Mouse (Mus musculus) layer of hippocampus, adult 9-11 months (tissue): ENCODE data around the gene Dcun1d1.

Source experiments
- DNase-seq: peaks from one replicate; pipeline ENCODE4 v3.0.0; 2022

The Dcun1d1 gene

DNA sequence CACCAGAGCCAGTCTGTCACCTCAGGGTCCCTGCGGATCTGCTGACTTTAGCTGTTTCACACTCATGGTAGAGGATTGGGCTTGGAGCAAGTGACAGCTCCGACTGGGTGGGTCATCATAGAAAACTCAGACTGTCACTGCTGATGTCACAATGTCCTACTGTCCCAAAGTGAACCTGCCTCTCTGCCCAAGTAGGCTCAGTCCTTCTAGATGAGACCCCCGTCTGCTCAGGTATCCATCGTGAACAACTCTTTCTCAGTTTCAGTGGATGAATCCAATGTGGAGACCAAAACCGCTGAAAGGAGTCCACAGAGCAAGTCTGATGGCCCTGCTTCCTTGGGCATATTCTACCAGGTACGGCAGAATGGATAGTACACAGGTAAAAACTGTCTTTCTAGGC lies at the start of gene Dcun1d1:
Dcun1d1 (minus strand) TSS at position 101 of the 400 bp plus-strand sequence.
- DNase-seq: no peak

DNA sequence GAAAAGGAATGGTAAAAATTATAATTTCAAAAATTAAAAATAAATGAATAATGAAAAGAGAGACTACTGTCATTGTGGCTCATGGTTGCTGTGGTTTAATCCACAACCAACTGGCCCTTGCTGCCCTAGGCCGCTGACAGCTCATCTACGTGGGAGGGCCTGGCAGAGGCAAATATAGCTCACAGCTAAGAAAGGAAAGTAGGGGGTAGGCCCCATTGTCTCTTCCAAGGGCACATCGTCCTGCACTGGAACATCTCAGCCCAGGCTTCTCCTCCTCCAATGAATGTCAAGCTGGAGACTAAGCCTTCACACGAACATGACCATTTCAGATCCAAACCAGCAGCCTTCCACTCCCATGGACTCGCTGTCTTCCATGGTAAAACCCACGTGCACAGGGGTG lies 49.0 kb upstream of the Dcun1d1 start:
- DNase-seq: no peak

DNA sequence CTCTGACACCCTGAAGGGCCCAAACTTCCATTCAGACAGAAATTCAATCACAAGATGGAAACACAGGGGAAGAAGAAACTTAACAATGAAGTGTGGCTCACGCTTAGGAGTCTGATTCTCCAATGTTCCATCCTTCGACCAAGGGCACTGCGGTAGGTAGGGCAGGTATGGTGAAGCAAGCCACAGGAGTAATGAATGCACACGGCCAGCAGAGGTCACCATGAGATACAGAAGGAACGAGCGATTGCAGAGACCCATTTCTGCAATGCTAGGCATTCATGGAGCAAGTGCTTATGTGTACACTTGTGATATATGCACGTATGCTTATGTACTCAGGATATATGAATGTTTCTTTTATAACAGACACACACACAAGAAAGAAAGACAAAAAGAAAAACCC lies 36.3 kb upstream of the Dcun1d1 start:
- DNase-seq: no peak

DNA sequence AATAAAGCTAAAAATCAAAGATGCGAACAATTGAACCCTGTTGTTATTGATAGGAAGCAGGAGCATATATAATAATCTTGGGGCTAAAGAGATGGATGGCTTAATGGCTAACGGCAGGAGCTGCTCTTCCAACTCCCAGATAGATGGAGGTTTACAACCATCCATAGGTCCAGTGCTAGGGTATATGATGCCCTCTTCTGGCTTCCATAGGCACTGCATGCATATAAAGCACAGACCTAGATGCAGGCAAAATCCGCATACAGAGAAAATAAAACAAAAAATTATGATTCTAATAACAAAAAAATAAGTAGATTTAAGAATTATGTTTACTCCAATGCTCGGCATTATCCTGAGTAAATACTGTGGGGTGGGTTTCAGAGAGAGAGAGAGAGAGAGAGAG lies 35.7 kb upstream of the Dcun1d1 start:
- no peak for DNase-seq

DNA sequence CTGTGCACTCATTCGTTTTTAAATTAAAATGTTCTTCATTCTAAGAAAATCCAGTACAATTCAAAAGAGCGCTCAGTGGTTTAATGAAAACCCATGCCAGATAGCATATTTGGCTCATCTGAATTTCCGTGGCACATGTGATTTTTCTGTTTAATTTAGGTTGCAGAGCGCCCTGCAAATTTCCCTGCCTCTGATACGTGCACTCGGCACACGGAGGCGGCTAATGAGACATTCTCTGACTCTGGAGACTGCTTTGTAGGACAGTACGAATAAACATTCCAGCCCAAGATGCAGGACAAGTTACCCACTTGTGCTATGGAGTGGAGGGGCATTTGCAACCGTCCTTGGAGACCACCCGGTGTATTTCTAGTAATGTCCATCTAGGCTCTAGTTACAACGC lies 33.9 kb upstream of the Dcun1d1 start:
- no peak for DNase-seq

DNA sequence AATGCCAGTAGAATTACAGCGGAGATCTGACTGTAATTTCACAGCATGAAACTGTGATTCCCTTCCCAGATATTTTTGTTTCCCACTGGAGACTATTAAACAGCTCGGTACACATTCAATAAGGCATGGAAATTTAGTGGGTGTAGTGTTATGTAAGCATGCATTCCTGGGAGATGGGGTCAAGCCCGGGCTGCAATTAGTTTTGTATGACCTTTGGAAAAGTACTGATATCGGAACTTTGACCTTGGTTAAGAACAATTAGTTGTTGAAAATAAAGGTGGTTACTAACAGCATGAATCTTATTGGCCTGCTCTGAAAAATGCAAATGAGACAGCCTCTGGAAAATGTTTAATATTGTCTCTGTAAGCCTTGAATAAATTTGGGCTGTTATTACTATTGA lies 33.2 kb upstream of the Dcun1d1 start:
- no peak for DNase-seq

DNA sequence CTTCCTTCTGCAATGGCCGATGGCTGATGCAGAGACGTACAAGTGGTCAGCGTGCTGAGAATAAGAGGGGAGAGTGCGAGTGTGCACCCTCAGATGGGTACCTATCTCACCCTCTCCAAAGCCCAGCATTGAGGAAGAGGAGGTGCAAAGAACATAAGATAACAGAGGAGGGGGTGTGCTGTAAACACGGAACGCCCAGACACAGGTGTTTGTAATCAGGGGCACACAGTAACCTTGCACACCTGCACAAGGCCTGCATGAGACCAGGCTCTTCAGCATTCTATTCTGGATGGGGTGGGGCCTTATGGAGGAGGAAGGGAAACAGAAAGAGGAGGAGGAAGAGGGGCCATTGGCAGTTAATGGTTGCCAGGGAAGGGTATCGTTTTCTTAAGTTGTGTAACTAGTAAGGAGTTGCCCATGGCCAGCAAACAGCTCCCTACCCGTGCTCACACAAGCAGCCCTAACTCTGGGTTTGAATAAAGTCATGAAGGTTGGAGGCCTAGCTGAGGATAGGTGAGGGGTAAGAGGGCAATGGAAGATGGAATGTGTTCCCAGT lies 30.2 kb upstream of the Dcun1d1 start:
- no peak for DNase-seq

DNA sequence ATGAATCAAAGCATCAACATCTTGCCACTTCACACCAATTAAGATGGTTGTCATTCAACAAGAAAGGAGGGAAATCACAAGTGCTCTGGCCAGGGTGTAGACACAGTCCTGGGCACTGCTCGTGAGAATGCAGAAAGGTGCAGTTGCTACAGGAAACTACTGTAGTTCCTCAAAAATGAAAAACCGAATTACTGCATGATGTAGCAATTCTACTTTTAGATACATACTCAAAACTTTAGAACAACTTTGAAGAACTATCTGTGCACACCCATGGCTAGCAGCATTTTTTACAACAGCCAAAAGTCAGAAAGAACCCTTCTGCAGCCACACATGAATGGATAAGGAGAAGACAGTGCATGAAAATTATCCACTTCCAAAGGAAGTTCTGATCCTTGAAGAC lies 29.2 kb upstream of the Dcun1d1 start:
- DNase-seq: no peak

DNA sequence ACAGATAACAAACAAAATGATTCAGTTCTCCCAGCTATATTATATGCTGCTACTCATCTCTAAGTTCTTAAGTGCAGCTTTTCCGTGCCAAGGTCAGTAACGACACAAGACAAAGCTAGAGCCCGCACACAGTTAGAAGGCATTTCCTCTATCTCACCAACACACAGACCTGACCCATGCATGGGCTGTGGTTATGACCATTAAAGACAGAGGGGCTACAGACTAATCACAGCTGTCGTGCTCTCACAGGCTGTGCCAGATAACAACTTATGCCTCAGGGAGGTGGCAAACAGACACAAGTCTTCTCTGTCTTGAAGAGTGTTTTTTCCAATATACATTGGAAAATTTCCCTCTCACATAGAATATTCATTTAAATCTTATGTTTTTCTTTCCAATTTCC lies 27.7 kb upstream of the Dcun1d1 start:
- DNase-seq: no peak

DNA sequence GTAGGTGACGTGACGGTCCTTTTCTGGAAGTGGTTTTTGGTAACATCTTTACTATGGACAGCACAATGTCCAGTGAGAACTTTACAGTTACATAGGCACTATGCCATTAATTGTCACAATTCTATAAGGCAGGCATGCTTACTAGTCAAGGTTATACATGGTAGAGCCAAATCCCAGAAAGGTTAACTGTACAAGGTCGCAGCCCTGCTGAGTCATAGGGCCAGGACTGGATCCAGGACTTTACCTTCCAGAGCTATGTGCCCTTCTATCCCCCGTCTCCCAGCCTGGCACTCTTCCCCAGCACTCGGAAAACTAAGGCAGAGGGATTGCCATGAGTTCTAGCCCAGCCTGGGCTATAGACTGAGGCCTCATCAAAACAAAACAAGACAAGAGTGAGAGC lies 26.7 kb upstream of the Dcun1d1 start:
- no peak for DNase-seq

DNA sequence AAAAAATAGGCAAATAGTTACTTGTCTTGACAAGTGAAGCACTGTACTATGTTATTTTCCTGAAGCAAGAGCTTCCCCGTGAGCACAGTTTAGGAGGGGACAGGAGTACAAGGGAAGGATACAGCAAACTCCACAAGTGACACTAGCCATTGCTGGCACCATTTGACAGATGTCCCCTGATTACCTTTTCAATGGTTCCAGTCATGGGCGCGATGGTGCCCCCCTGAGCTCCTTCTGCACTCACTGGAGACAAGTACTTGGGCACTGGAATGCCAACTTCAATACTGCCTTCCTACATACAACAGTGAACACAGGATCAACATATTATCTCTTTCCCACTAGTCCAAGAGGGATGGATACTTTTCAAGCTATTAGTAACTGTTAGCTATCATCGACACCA lies 26.2 kb upstream of the Dcun1d1 start:
- no peak for DNase-seq

DNA sequence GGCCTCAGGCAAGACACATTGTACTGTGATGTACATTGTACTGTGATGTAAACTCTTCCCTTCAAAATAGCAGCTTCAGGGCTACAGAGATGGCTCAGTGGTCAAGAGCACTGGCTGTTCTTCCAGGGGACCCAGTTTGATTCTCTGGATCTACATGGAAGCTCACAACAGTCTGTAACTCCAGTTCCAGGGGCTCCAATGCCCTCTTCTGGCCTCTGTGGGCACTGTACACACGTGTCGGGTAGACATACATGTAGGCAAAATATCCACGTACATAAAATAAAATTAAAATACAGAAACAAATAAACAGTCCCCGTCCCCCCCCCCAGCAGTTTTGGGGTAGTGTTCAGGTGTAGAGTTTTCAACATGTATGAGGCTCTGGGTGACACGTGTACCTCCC lies 25.7 kb upstream of the Dcun1d1 start:
- DNase-seq: no peak

DNA sequence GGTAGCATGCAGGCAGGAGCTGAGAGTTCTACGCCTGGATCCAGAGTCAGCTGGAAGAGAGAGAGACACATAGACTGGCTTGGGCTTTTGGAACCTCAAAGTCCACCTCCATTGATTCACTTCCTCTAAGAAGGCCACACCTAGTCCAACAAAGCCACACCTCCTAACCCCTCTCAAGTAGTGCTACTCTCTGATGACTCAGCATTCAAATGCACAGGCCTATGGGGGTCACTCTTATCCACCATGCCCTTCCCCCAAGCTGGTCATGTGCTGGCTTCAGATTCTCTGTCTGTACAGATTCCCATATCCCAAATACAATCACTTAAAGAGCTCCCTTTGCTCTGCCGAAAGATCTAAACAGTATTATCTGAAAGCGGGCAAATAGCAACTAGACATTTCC lies 20.0 kb upstream of the Dcun1d1 start:
- DNase-seq: no peak

DNA sequence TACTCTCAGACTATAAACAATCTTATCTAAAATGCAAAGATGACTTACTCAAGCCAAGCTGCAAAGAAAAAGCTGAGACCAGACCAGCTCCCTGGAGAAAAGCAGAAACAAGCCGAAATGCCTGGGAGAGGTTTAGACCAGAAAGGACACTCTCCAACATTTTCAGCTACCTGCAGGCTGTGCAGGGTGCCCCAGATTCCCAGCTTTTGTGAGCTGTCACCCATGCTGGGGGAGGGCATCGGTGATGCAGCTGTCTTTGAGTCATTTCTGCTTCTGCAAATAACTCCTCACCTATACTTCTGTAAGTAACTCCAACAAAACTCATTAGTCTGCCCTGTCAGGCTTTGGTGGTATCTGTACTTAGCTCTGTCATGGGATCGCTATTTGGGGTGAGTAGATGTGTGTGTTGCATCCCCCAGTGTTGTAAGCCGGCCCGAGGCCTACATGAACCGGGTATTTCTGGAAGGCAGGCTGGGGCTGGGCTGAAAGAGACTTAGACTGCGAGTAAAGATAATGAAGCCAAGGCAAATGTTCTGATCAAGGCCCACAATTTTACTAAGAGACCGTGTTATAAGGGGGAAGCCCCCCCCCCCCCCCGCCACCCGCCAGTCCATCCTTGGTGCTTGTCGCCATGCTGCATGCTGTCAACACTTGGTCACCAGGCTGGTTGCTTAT lies 17.8 kb upstream of the Dcun1d1 start:
- DNase-seq: no peak

DNA sequence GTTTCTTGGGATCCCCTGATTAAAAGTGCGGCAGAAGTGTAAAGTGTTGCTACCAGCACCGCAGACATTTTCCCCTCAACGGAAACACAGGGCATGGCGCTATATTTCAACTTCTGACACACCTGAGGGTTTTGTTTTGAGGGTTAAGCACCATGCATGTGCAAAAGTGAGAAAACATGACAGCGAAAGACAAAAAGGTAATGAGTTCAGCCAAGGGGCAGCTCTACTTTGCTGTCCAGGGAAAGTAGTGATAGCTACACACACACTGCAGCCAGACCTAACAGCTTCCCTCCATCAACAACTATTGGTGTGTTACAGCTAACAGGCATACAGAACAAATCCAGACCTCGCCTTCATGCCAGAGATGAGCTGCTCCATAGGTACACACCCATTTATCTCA lies 16.6 kb upstream of the Dcun1d1 start:
- no peak for DNase-seq

DNA sequence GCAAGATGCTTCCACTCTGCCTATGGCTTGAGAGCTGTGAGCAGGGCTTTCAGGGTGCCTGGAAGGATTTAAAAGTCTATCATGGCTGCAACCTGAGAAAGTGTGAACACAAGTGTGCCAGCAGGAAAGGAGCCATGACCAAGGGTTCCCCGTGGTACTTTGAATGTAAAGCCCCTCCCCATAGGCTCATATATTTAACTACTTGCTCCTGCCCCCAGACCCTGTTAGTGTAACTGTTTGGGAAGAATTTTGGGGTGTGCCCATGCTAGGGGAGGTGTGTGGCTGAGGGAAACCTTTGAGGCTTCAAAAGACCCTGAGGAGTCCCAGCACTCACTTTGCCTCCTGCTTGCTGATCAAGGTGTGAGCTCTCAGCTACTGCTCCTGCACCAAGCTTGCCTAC lies 15.9 kb upstream of the Dcun1d1 start:
- DNase-seq: no peak

DNA sequence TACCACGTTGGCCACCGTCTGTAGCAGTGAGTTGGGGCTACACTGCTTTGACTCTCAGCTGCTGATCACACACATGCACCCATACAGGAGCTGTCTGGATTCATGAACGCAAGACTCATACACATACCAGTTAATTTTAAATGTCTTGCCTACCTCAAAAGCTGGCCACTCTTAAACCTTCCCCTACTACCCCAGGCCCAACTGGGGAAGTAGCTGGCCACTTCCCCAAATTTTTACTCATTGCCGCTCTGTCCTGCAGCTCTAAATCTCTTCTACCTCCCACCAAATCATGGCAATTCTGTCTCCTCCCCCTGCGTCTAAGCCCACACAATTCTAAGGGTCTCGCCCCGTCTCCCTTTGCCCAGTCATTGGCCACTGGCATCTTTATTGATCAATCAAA lies 11.0 kb upstream of the Dcun1d1 start:
- DNase-seq: no peak

DNA sequence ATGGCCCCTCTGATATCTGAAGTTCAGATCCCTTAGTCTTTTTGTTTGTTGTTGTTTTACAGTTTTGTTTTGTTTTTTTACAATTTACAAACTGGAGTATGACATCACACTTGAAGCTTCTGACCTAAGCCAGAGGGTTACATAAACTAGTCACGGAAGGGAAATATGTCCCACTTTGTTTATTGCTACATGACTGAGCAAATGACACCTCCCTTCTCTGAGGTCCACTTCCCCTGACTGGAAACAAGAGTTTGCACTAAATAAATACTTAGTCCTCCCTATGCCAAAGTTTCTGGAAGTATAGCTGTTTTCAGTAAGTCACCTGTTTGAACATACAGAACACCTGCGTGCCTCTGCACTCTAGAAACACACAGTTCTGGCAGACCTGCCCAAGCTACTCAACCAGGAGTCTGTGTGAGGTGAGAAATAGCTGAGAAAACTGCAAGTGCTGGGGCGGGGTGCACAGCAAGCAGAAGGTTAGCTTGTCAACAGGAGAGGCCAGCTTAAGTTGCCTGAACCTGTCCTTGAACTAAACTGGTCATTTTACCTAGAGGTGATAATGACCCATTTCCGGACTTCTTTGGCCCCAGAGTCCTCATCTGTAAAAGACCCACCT lies 3.4 kb upstream of the Dcun1d1 start:
- DNase-seq: no peak

DNA sequence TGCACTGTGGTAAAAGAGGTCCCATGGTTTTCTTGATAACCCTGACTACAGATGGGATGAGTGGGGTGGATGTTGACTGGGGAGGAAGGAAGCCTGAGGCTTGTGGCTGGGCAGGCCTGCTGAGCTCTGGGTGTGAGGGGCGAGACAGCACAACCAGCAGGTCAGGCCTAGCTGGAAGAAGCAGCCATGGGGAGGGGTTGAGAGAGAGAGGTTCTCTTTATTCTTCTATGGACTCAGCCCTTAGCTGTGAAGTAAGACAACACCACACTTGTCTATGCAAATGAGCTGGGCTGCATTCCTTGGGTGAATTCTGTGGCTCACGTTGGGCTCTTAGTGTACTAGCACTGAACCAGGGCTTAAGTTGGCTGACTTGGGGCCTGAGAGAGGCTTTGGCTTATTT lies 2.8 kb upstream of the Dcun1d1 start:
- DNase-seq: no peak

DNA sequence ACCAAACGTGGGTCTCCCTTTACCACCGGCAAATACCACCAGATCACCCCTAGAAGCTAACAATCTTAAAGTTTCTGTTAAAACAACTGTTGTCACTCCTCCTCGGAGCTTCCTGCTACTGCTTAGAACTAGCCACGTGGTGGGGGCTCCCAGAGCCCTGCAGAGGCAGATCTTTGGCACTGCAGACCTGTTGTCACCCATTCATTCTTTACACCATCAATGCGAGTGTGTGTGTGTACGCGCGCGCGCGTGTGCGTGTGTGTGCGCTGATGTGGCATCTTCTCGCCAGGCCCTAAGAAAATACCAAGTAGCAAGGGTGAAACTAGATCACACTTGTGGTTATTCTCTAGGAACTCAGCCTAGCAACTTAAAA lies 3.9 kb downstream of the Dcun1d1 start:
- DNase-seq: no peak

DNA sequence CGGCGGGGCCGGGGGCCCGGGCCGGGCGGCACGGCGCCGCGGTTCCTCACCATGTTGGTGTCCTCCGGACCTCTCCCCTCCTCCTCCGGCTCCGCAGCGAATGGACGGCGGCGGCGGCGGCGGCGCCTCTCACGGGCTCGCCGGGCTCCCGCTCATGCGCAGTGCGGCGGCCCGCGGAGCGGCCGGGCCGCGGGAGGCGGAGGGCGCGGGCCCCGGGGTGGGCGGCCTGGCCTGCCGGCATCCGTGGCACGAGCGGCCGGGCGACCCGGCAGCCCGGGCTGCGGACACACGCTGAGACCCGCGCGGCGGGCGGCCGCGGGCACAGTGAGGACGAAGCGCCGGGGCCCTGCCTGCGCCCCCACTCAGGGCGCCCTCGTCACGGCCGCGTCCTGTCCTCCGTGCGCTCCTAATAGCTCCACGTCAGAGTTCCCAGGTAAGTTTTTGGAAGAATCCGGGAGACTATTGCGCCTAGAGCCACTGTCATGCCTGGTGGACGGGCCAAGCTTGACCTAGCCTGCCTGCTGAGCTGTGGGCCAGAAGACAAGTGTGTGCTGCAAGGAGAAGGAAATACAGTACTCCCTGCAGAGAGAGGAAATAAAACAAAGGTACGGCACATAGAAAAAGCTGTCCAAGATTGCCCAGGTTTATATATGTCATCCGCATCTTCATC lies 4.4 kb downstream of the Dcun1d1 start:
- peak; percentile 72 for DNase-seq

DNA sequence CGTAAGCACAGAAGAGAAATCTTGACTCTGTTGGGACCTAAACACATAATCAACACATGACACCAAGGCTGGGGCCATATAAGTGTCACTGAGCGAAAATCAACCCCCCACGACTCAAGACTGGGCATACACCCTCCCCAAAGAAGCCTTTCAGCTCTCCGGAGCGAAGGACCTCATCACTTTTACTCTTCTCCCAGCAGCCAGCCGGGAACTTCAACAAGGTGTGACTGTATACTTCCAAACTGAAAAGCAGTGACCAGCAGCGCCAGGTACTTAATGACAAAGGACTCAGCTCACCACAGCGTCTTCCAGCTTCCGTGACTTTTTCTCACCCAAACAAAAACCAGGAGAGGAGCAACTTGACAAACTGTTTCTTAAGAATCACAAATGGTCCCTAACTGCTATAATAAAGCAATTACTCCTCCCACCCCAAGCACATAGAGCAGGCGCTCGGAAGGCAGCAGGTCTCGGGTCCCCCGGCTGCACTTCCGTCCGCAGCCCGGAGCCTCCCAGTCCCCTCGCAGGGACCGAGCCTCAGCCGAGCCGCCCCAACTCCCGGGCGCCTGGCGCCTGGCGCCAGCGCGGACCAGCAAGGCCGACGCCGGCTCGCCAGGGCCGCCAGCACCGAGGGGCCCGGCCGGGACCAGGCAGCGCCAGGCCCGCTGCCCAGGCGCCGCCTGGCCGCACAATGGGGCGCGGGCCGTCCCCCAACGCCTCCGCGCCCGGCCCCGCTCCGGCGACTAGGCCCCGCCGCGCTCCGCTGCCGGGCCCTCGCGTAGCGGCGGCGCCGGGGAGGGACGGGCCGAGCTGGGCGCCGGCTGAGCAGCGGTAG lies 5.1 kb downstream of the Dcun1d1 start:
- DNase-seq: peak; percentile 27

DNA sequence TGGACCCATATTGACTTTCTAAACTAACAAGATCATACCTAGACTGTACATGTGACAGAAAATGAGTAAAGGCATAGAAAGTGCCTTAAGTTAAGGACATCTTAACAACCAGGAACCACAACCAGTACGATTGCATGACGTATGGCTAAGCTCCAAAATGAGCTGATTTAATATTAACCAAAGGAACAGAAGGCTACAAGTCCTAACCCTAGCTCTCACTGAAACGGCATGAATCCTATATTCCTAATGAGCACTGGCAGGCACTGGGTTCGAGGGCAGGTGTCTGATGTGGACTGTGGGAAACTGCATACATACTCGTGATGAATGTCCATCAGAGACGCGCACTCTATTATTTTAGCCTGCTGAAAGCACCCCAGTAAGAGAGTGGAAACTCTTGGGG lies 5.9 kb downstream of the Dcun1d1 start:
- no peak for DNase-seq
